ENCODE assay signal across 13 mouse cellular contexts in the genomic region with DNA sequence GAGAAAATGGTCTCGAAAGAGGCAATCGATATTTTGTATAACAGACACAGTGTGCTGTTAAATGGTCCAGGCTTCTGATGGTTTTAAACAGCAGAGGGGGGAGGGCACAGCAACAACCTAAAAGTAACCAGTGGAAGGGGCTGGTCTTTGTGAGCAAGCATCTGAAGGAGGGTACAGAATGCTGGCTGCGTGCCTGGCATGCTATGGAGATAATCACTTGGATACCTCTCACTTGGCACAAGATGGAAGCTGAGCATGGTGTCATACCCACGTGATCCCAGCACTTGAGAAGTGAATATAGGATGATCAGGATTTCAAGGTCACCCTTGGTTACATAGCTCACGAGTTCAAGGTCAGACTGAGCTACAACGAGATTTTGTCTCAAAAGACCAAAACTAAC.
"Had no signal": no experiment of that assay in that cellular context is flagged by ENCODE, and none has a peak within 500 bp of the region (broad histone marks: within the 10 kb centered on the region; RNA-seq: fewer than 3 reads in every experiment).

No protein-coding gene starts in this region.

- H3K27ac ChIP-seq: left cerebral cortex, adult 2 months; limb, embryonic 12.5 days; liver, embryonic 13.5 days; lung, embryonic 15.5 days; midbrain, embryonic 12.5 days; stomach, postnatal 0 days had no signal

- H3K9ac ChIP-seq: limb, embryonic 12.5 days; liver, embryonic 13.5 days; liver, postnatal 0 days; lung, embryonic 15.5 days; midbrain, embryonic 12.5 days had no signal

- H3K27me3 ChIP-seq: liver, embryonic 13.5 days; lung, embryonic 15.5 days; midbrain, embryonic 12.5 days had no signal

- DNase-seq: kidney, adult 8-10 months; kidney, postnatal 25 days; liver; liver, embryonic 13.5 days; liver, postnatal 0 days; lung, postnatal 14 days; thymus, adult 2 months; thymus, postnatal 36 days had no signal

- H3K9me3 ChIP-seq: limb, embryonic 12.5 days; liver, embryonic 13.5 days; lung, embryonic 15.5 days; midbrain, embryonic 12.5 days had no signal

- H3K4me3 ChIP-seq: left cerebral cortex, adult 2 months; limb, embryonic 12.5 days; liver, embryonic 13.5 days; lung, embryonic 15.5 days; midbrain, embryonic 12.5 days had no signal

- H3K4me1 ChIP-seq: liver, embryonic 13.5 days; lung, embryonic 15.5 days; midbrain, embryonic 12.5 days had no signal

- ATAC-seq: liver, postnatal 0 days had no signal

- H3K36me3 ChIP-seq: limb, embryonic 12.5 days; liver, embryonic 13.5 days; lung, embryonic 15.5 days; midbrain, embryonic 12.5 days had no signal

- H3K4me2 ChIP-seq: limb, embryonic 12.5 days; liver, embryonic 13.5 days; lung, embryonic 15.5 days; midbrain, embryonic 12.5 days had no signal
